Mouse (Mus musculus): ENCODE data around the gene Tmsb15a.
"Not testable (repeated sequence)": the region's sequence is repeated elsewhere in the genome, so short reads cannot be mapped to it uniquely, and the experiment has no call there.

Gene Tmsb15a

GRCm38 (mm10) chrX:135725161-135725560 is at the start of gene Tmsb15a:
Gene Tmsb15a (minus strand): TSS chrX:135725261.
- ATAC-seq (ENCODE audit: low TSS enrichment), result no peak

GRCm38 (mm10) chrX:135768565-135768964 is 43.5 kb upstream of the Tmsb15a start:
- ATAC-seq (ENCODE audit: low TSS enrichment), result no peak

- ATAC-seq (ENCODE audit: low TSS enrichment), result no peak
These were observed 43.0 kb upstream of the Tmsb15a start for GRCm38 (mm10) chrX:135768043-135768548.

GRCm38 (mm10) chrX:135761707-135762106 is 36.6 kb upstream of the Tmsb15a start:
- ATAC-seq (ENCODE audit: low TSS enrichment), result no peak

GRCm38 (mm10) chrX:135752832-135753231 is 27.8 kb upstream of the Tmsb15a start:
- ATAC-seq (ENCODE audit: low TSS enrichment), result peak; percentile 70

GRCm38 (mm10) chrX:135745376-135745775 is 20.3 kb upstream of the Tmsb15a start:
- not testable (repeated sequence) for ATAC-seq (ENCODE audit: low TSS enrichment)

- peak; percentile 75 for ATAC-seq (ENCODE audit: low TSS enrichment)
These were observed 17.9 kb upstream of the Tmsb15a start for GRCm38 (mm10) chrX:135743056-135743355.

GRCm38 (mm10) chrX:135742304-135743055 is 17.4 kb upstream of the Tmsb15a start, which contains the start of the genes Armcx5 and Gprasp1:
Gene Armcx5 (plus strand): TSS chrX:135742733.
Gene Gprasp1 (plus strand): TSS chrX:135742733.
- peak; percentile 98 for ATAC-seq (ENCODE audit: low TSS enrichment)

- no peak for ATAC-seq (ENCODE audit: low TSS enrichment)
These were observed 13.9 kb upstream of the Tmsb15a start for GRCm38 (mm10) chrX:135738730-135739520.

- no peak for ATAC-seq (ENCODE audit: low TSS enrichment)
These were observed 12.2 kb downstream of the Tmsb15a start for GRCm38 (mm10) chrX:135712845-135713244.

GRCm38 (mm10) chrX:135704349-135704748 is 20.7 kb downstream of the Tmsb15a start:
- ATAC-seq (ENCODE audit: low TSS enrichment), result no peak

GRCm38 (mm10) chrX:135703111-135703510 is 21.9 kb downstream of the Tmsb15a start:
- no peak for ATAC-seq (ENCODE audit: low TSS enrichment)

GRCm38 (mm10) chrX:135693633-135694032 is 31.4 kb downstream of the Tmsb15a start, which contains the start of gene Tcp11x2:
Gene Tcp11x2 (minus strand): TSS chrX:135693790.
- ATAC-seq (ENCODE audit: low TSS enrichment), result no peak

GRCm38 (mm10) chrX:135687802-135688201 is 37.3 kb downstream of the Tmsb15a start:
- no peak for ATAC-seq (ENCODE audit: low TSS enrichment)

- no peak for ATAC-seq (ENCODE audit: low TSS enrichment)
These were observed 43.2 kb downstream of the Tmsb15a start for GRCm38 (mm10) chrX:135681858-135682257.
